Comparison of ENCODE assay signal across 25 mouse cellular contexts in genomic region chr11:64093058-64093457, GRCm38 (mm10).
"Had no signal": no experiment of that assay in that cellular context is flagged by ENCODE, and none has a peak within 500 bp of the region (broad histone marks: within the 10 kb centered on the region; RNA-seq: fewer than 3 reads in every experiment).

No protein-coding gene starts in this region.

- H3K27me3 ChIP-seq: embryonic facial prominence, embryonic 12.5 days; embryonic facial prominence, embryonic 13.5 days; embryonic facial prominence, embryonic 15.5 days; forebrain, embryonic 12.5 days; forebrain, embryonic 13.5 days; forebrain, embryonic 15.5 days had no signal

- H3K27ac ChIP-seq: embryonic facial prominence, embryonic 10.5 days; embryonic facial prominence, embryonic 12.5 days; embryonic facial prominence, embryonic 13.5 days; embryonic facial prominence, embryonic 15.5 days; forebrain, embryonic 10.5 days; forebrain, embryonic 12.5 days; forebrain, embryonic 13.5 days; forebrain, embryonic 15.5 days; gastrocnemius, adult 2 months; heart, adult 2 months had no signal

- H3K36me3 ChIP-seq: embryonic facial prominence, embryonic 10.5 days; embryonic facial prominence, embryonic 12.5 days; embryonic facial prominence, embryonic 13.5 days; embryonic facial prominence, embryonic 15.5 days; forebrain, embryonic 10.5 days; forebrain, embryonic 12.5 days; forebrain, embryonic 15.5 days had no signal

- H3K4me2 ChIP-seq: embryonic facial prominence, embryonic 12.5 days; embryonic facial prominence, embryonic 13.5 days; embryonic facial prominence, embryonic 15.5 days; forebrain, embryonic 12.5 days; forebrain, embryonic 13.5 days; forebrain, embryonic 15.5 days had no signal

- H3K9me3 ChIP-seq: embryonic facial prominence, embryonic 10.5 days; embryonic facial prominence, embryonic 12.5 days; embryonic facial prominence, embryonic 13.5 days; embryonic facial prominence, embryonic 15.5 days; forebrain, embryonic 10.5 days; forebrain, embryonic 12.5 days; forebrain, embryonic 13.5 days; forebrain, embryonic 15.5 days had no signal

- H3K9ac ChIP-seq: embryonic facial prominence, embryonic 12.5 days; embryonic facial prominence, embryonic 13.5 days; embryonic facial prominence, embryonic 15.5 days; forebrain, embryonic 12.5 days; forebrain, embryonic 13.5 days; forebrain, embryonic 15.5 days; forebrain, postnatal 0 days had no signal

- H3K4me1 ChIP-seq: embryonic facial prominence, embryonic 12.5 days; embryonic facial prominence, embryonic 13.5 days; embryonic facial prominence, embryonic 15.5 days; forebrain, embryonic 12.5 days; forebrain, embryonic 13.5 days; forebrain, embryonic 15.5 days had no signal

- H3K4me3 ChIP-seq: embryonic facial prominence, embryonic 10.5 days; embryonic facial prominence, embryonic 12.5 days; embryonic facial prominence, embryonic 13.5 days; embryonic facial prominence, embryonic 15.5 days; erythroblast, embryonic 14.5 days; forebrain, embryonic 10.5 days; forebrain, embryonic 12.5 days; forebrain, embryonic 13.5 days; forebrain, embryonic 15.5 days; gastrocnemius, adult 2 months; heart, adult 2 months had no signal

- DNase-seq: cerebellum, adult 8-10 months; cerebellum, adult 9-10 months; cerebellum, adult 9-11 months; cerebellum, postnatal 10 days; cerebellum, postnatal 14 days; cerebellum, postnatal 25 days; cerebellum, postnatal 36 days; embryo, embryonic 11 days; forebrain, postnatal 0 days; gastrocnemius, adult 2 months; gastrocnemius, postnatal 10 days; gastrocnemius, postnatal 14 days; gastrocnemius, postnatal 25 days; gastrocnemius, postnatal 36 days; heart, adult 18-20 months; heart, adult 2 months had no signal
